ENCODE assay signal across 8 mouse cellular contexts in the genomic region with DNA sequence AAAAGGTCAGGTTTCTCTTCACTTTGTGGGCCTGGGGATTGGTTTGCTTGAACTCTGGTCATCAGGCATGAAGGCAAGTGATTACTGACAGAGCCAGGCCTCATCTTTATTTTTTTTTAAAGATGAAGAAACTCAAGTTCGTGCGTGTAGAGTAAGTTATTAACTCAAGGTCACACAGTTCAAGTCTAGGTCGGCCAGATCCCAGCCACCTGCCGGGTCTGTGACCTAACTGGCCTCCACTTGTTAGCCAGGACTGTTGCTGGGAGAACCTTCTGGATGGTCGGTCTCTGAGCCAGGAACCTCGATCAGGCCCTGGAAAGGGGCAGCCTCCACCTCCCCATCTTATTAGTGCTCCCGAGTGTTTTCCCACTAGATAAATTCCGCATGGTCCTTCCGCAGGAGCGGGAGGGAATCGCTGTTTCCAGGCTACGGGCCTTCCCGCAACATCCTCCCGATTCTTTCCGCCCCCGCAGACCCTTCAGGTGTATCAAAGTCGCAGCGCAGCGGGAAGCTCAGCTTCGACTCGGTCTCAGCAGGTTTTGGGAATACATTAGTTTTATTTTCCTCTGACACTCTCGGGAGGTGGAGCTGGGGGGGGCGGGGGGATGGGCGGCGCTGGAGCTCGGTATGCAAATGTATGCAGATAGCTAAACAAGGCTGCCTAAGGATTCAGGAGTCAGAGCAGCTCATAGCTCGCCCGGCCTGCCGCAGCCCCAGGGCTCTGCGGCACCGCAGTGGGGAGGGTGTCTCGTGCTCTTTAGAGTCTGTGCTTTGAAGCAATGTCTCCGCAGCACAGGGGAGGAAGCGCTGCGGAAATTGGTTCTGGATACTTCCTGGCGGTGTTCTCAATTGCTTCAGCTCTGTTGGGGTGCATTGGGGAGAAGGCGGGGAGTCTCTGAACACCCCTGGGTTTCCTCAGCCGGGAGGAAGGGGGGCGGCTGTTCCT. TPM values are rescaled to one million over a fixed set of nuclear protein-coding genes. Genes with fewer than 3 reads are reported as not detected.
DNase-seq lines count a peak whose midpoint lies in the region; ATAC-seq and TF ChIP-seq lines count a peak whose summit lies in the region.

No protein-coding gene starts in this region.

- TF ChIP-seq CTCF in thymus, adult 2 months (IDR thresholded peaks at IDR 0.05; ENCODE audit: borderline replicate concordance, control insufficient read depth, extremely low read depth, insufficient read depth, low read length, poor library complexity) = 0 out of 2 replicates have a peak, but pooled peaks have one; percentile 16

- DNase-seq in adrenal gland, adult 2 months = peak; percentile 69
- no peak for DNase-seq in adrenal gland, postnatal 4 days (ENCODE audit: low spot score in 2 of 2)
- peak; percentile 92 for DNase-seq in brain, adult 2 months (ENCODE audit: low read depth, low spot score)
- DNase-seq in left cerebral cortex, postnatal 25 days (ENCODE audit: low spot score in 2 of 2) = peak; percentile 62 to 78
- DNase-seq in midbrain, embryonic 10.5 days (ENCODE audit: low spot score) = peak; percentile 54
- DNase-seq in thymus, adult 2 months = peak; percentile 72

- peaks cover 21% of the 10 kb centered on the region for H3K4me1 ChIP-seq in forebrain, embryonic 13.5 days
- peaks cover 51% of the 10 kb centered on the region for H3K4me1 ChIP-seq in midbrain, embryonic 10.5 days
- H3K4me1 ChIP-seq in thymus, adult 2 months (replicated peaks; ENCODE audit: control insufficient read depth, insufficient read depth, low read length) = peaks cover 53% of the 10 kb centered on the region

- peak; percentile 95 for ATAC-seq in forebrain, embryonic 13.5 days
- peak; percentile 72 for ATAC-seq in inflammation-experienced regulatory T-cells, adult 6 months

- intact Hi-C loops in left cerebral cortex, postnatal 25 days (cut with DNase I) = loop anchor here (1.0 kb wide), 1 partner anchor 30 kb away; no protein-coding TSS in a partner anchor

- no peaks in the 10 kb centered on the region for H3K9me3 ChIP-seq in forebrain, embryonic 13.5 days (replicated peaks)
- no peaks in the 10 kb centered on the region for H3K9me3 ChIP-seq in midbrain, embryonic 10.5 days (replicated peaks)

- H3K27ac ChIP-seq in forebrain, embryonic 13.5 days = peak overlapping the region; percentile 57
- peak overlapping the region; percentile 33; the same call in 1 of the 2 replicates for H3K27ac ChIP-seq in midbrain, embryonic 10.5 days (replicated peaks)
- no peak overlapping the region for H3K27ac ChIP-seq in thymus, adult 2 months (ENCODE audit: control insufficient read depth, insufficient read depth, low read length)

- no peak for TF ChIP-seq POLR2A in thymus, adult 2 months (IDR thresholded peaks at IDR 0.05; ENCODE audit: control insufficient read depth, extremely low read depth, insufficient read depth, low read length, poor library complexity)

- peak overlapping the region; percentile 40 for H3K4me3 ChIP-seq in forebrain, embryonic 13.5 days
- peak overlapping the region; percentile 52 for H3K4me3 ChIP-seq in midbrain, embryonic 10.5 days
- H3K4me3 ChIP-seq in thymus, adult 2 months (ENCODE audit: control insufficient read depth, insufficient read depth, low read length) = no peak overlapping the region

- WGBS in forebrain, embryonic 13.5 days = 3% methylated on average over 39 of the region's 39 CpGs
- WGBS in midbrain, embryonic 10.5 days = 3% methylated on average over 39 of the region's 39 CpGs
- WGBS in thymus, adult 2 months = 12% methylated on average over 39 of the region's 39 CpGs

- peaks cover 45% of the 10 kb centered on the region for H3K27me3 ChIP-seq in forebrain, embryonic 13.5 days
- peaks cover 91% of the 10 kb centered on the region for H3K27me3 ChIP-seq in midbrain, embryonic 10.5 days (ENCODE audit: low read depth, poor library complexity, severe bottlenecking)
- H3K27me3 ChIP-seq in thymus, adult 2 months (ENCODE audit: control insufficient read depth, insufficient read depth, low read length) = peaks cover 13% of the 10 kb centered on the region; the same call in 1 of the 2 replicates

- H3K9ac ChIP-seq in forebrain, embryonic 13.5 days = peak overlapping the region; percentile 56

- peak overlapping the region; percentile 72 for H3K4me2 ChIP-seq in forebrain, embryonic 13.5 days

- no peaks in the 10 kb centered on the region for H3K36me3 ChIP-seq in forebrain, embryonic 13.5 days (ENCODE audit: poor library complexity, severe bottlenecking)
- no peaks in the 10 kb centered on the region for H3K36me3 ChIP-seq in midbrain, embryonic 10.5 days
- no peaks in the 10 kb centered on the region for H3K36me3 ChIP-seq in thymus, adult 2 months (ENCODE audit: control insufficient read depth, insufficient read depth, low read length)

RNA-seq across cellular contexts. Expression of a gene that starts 2.2 kb away (rescaled TPM):
- total RNA-seq in adrenal gland, adult 2 months (2021) = 1 to 10 TPM; 1.4 to 2.1 TPM
- polyA plus RNA-seq in adrenal gland, adult 2 months (2012; rRNA removed) = 1.6 and 3.4 TPM in 2 replicates
- 1 to 10 TPM; 3.4 to 5.7 TPM for total RNA-seq in adrenal gland, postnatal 4 days (2021)
- polyA plus RNA-seq in forebrain, embryonic 13.5 days (2015; fragmentation: Nextera tagmentation; extraction: Ambion mirVana) = 8.6 and 10.6 TPM in 2 replicates
- polyA plus RNA-seq in inflammation-experienced regulatory T-cells, adult 6 months (2017; shearing (Covaris generic)) = 1 to 10 TPM; 1.3 to 2.6 (median 2.6) TPM
- total RNA-seq in left cerebral cortex, postnatal 25 days (2021) = 1 to 10 TPM; 1.9 to 2.0 TPM
- polyA plus RNA-seq in midbrain, embryonic 10.5 days (2016; fragmentation: Nextera tagmentation; extraction: Ambion mirVana) = 0.39 and 0.97 TPM in 2 replicates
- 29.1 and 31.7 TPM in 2 replicates for polyA plus RNA-seq in thymus, adult 2 months (2012; rRNA removed)

RNA-seq across cellular contexts. Expression of a gene that starts 22.2 kb away (rescaled TPM):
- 1 to 10 TPM; 3.5 to 5.4 TPM for total RNA-seq in adrenal gland, adult 2 months (2021)
- 21.4 and 27.6 TPM in 2 replicates for polyA plus RNA-seq in adrenal gland, adult 2 months (2012; rRNA removed)
- total RNA-seq in adrenal gland, postnatal 4 days (2021) = 10 to 100 TPM; 12.7 to 14.0 TPM
- polyA plus RNA-seq in forebrain, embryonic 13.5 days (2015; fragmentation: Nextera tagmentation; extraction: Ambion mirVana) = 5.7 and 8.8 TPM in 2 replicates
- polyA plus RNA-seq in inflammation-experienced regulatory T-cells, adult 6 months (2017; shearing (Covaris generic)) = under 1 TPM in 2 of 3 experiments, not detected in 1; 0.21 to 0.33 TPM
- total RNA-seq in left cerebral cortex, postnatal 25 days (2021) = 100 to 1,000 TPM; 546 to 551 TPM
- 0.99 and 2.1 TPM in 2 replicates for polyA plus RNA-seq in midbrain, embryonic 10.5 days (2016; fragmentation: Nextera tagmentation; extraction: Ambion mirVana)
- 0.70 and 1.3 TPM in 2 replicates for polyA plus RNA-seq in thymus, adult 2 months (2012; rRNA removed)

RNA-seq across cellular contexts. Expression of a gene that starts 26.9 kb away (rescaled TPM):
- total RNA-seq in adrenal gland, adult 2 months (2021) = 10 to 100 TPM; 16.7 to 21.9 TPM
- 37.4 TPM in 2 replicates for polyA plus RNA-seq in adrenal gland, adult 2 months (2012; rRNA removed)
- total RNA-seq in adrenal gland, postnatal 4 days (2021) = 10 to 100 TPM; 20.7 to 21.7 TPM
- 12.2 and 15.1 TPM in 2 replicates for polyA plus RNA-seq in forebrain, embryonic 13.5 days (2015; fragmentation: Nextera tagmentation; extraction: Ambion mirVana)
- polyA plus RNA-seq in inflammation-experienced regulatory T-cells, adult 6 months (2017; shearing (Covaris generic)) = 1 to 10 TPM; 6.2 to 7.4 (median 6.8) TPM
- 10 to 100 TPM; 24.3 TPM for total RNA-seq in left cerebral cortex, postnatal 25 days (2021)
- polyA plus RNA-seq in midbrain, embryonic 10.5 days (2016; fragmentation: Nextera tagmentation; extraction: Ambion mirVana) = 14.1 and 17.1 TPM in 2 replicates
- 92.6 and 99.0 TPM in 2 replicates for polyA plus RNA-seq in thymus, adult 2 months (2012; rRNA removed)

RNA-seq across cellular contexts. Expression of a gene that starts 59.3 kb away (rescaled TPM):
- 10 to 100 TPM; 45.1 to 51.6 TPM for total RNA-seq in adrenal gland, adult 2 months (2021)
- polyA plus RNA-seq in adrenal gland, adult 2 months (2012; rRNA removed) = 66.3 and 67.2 TPM in 2 replicates
- total RNA-seq in adrenal gland, postnatal 4 days (2021) = 10 to 100 TPM; 78.8 to 80.7 TPM
- polyA plus RNA-seq in forebrain, embryonic 13.5 days (2015; fragmentation: Nextera tagmentation; extraction: Ambion mirVana) = 101 and 107 TPM in 2 replicates
- polyA plus RNA-seq in inflammation-experienced regulatory T-cells, adult 6 months (2017; shearing (Covaris generic)) = 100 to 1,000 TPM; 110 to 126 (median 112) TPM
- 10 to 100 TPM; 36.8 to 39.8 TPM for total RNA-seq in left cerebral cortex, postnatal 25 days (2021)
- 73.8 and 93.8 TPM in 2 replicates for polyA plus RNA-seq in midbrain, embryonic 10.5 days (2016; fragmentation: Nextera tagmentation; extraction: Ambion mirVana)
- polyA plus RNA-seq in thymus, adult 2 months (2012; rRNA removed) = 79.7 and 87.9 TPM in 2 replicates

Comparison
In these comparisons a context has a peak if more than half of its experiments do, and no peak if none do; other contexts are left out.
1. DNase-seq: peak in adrenal gland, adult 2 months (single experiment), brain, adult 2 months (single experiment), left cerebral cortex, postnatal 25 days (2 of 2), midbrain, embryonic 10.5 days (single experiment) and thymus, adult 2 months (single experiment); none in adrenal gland, postnatal 4 days (0 of 2).